Mouse (Mus musculus) ES-E14 (cell line): ENCODE data around the gene Gm5788. TPM values are rescaled to one million over a fixed set of nuclear protein-coding genes. Genes with fewer than 3 reads are reported as not detected.
A peak's percentile ranks its signal among the peaks of the same experiment; 100 is the strongest.
"Not testable (repeated sequence)": the region's sequence is repeated elsewhere in the genome, so short reads cannot be mapped to it uniquely, and the experiment has no call there.

Source experiments
- DNase-seq: peaks from one replicate; pipeline ENCODE4 v3.0.0-alpha.2; 2013; ENCODE audit warnings: low read depth, low spot score
- H3K27ac ChIP-seq: 2 replicates; pipeline ENCODE4 v1.5.1; 2012; ENCODE audit warnings: low read depth, mild to moderate bottlenecking, low read length, moderate library complexity, mixed read lengths; ENCODE audit not compliant: poor library complexity, insufficient read depth, severe bottlenecking
- H3K36me3 ChIP-seq: 2 replicates; pipeline ENCODE4 v1.6.1; 2012; ENCODE audit warnings: mild to moderate bottlenecking, low read length, moderate library complexity, mixed read lengths; ENCODE audit not compliant: control insufficient read depth, poor library complexity, insufficient read depth, severe bottlenecking
- H3K4me1 ChIP-seq, 2 experiments: fragments of 150-350 bp in 1 of 2; sonication (generic) in 1 of 2; 2 replicates each; pipeline ENCODE4 v1.6.1; 2012; ENCODE audit warnings: low read length in 2 of 2, mild to moderate bottlenecking in 1 of 2, mixed read lengths in 1 of 2; ENCODE audit not compliant: control insufficient read depth in 2 of 2, insufficient read depth in 2 of 2, poor library complexity in 1 of 2
- H3K4me3 ChIP-seq, 2 experiments: fragments of 150-350 bp in 1 of 2; sonication (generic) in 1 of 2; 2 replicates each; pipeline ENCODE4 v1.5.1; 2012; ENCODE audit warnings: low read length in 2 of 2, low read depth in 1 of 2, mild to moderate bottlenecking in 1 of 2, mixed read lengths in 1 of 2; ENCODE audit not compliant: insufficient read depth in 1 of 2, poor library complexity in 1 of 2, severe bottlenecking in 1 of 2
- H3K9ac ChIP-seq: 2 replicates; pipeline ENCODE4 v1.6.1; 2012; ENCODE audit warnings: low read depth, mild to moderate bottlenecking, low read length, mixed read lengths; ENCODE audit not compliant: poor library complexity, insufficient read depth, severe bottlenecking
- H3K9me3 ChIP-seq: fragments of 150-350 bp; sonication (generic); 2 replicates; pipeline ENCODE4 v1.6.1; 2012; ENCODE audit warnings: low read depth, mild to moderate bottlenecking, low read length; ENCODE audit not compliant: control insufficient read depth, insufficient read depth
- CHD2 ChIP-seq: IDR thresholded peaks from 2 replicates; pipeline ENCODE4 v1.6.1; 2014; ENCODE audit warnings: mild to moderate bottlenecking, low read depth, low read length, inconsistent platforms
- HCFC1 ChIP-seq: IDR thresholded peaks from 2 replicates; pipeline ENCODE4 v1.6.1; 2012; ENCODE audit warnings: low read length, inconsistent platforms, borderline replicate concordance; ENCODE audit not compliant: insufficient read depth
- MAFK ChIP-seq: IDR thresholded peaks from 2 replicates; pipeline ENCODE4 v1.6.1; 2014; ENCODE audit warnings: mild to moderate bottlenecking, low read depth, low read length, inconsistent platforms; ENCODE audit not compliant: insufficient read depth
- ZC3H11A ChIP-seq: IDR thresholded peaks from 2 replicates; pipeline ENCODE4 v1.6.1; 2012; ENCODE audit warnings: low read depth, mild to moderate bottlenecking, inconsistent platforms, low read length, borderline replicate concordance
- ZNF384 ChIP-seq: IDR thresholded peaks from 2 replicates; pipeline ENCODE4 v1.6.1; 2012; ENCODE audit warnings: low read depth, low read length, inconsistent platforms
- in situ Hi-C, 2 experiments: fragments of 600-800 bp; cut with MboI; formaldehyde crosslinking; loops; one replicate each; pipeline ENCODE4 v1.15.1; 2025; ENCODE audit warnings: low sequenced_read_pairs in 2 of 2, inconsistent platforms in 1 of 2; ENCODE audit not compliant: unreplicated experiment in 2 of 2
- total RNA-seq: library from RNA; depleted of rRNA; stranded (reverse); fragments of 300-350 nt; gene quantifications from 2 replicates; pipeline ENCODE4 v1.2.3, GENCODE M21; 2012; rRNA removed

Gm5788 gene
- total RNA-seq: 6.4 and 8.2 TPM in 2 replicates

GRCm38 (mm10) chr12:87494421-87494820 is at the start of gene Gm5788:
Gene Gm5788, plus strand, starts transcription at chr12:87494721.
- H3K27ac ChIP-seq, H3K4me3 ChIP-seq, H3K4me1 ChIP-seq, H3K36me3 ChIP-seq, H3K9me3 ChIP-seq, DNase-seq, in situ Hi-C loops, H3K9ac ChIP-seq: not testable (repeated sequence)

DNA sequence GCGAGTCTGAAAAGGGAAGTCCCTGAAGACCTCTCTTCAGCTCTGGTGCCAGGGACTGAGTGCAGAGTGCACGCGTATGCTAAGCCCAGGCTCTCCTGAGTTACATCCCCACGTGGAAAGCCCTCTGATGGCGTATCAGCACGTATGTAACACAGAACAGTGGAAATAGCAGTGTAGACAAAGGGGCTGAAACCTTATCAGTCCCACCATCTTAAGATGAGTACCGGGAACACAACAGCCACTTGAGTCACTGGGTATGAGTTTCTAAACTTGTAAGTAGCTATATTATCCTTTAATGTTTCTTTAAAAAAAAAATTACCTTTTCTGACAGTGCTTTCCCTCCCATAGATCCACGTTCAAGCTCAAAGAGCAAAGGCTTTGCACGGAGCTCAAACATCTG is 45.1 kb upstream of the Gm5788 start:
- peaks cover 35% of the 10 kb centered on the region for H3K36me3 ChIP-seq

GRCm38 (mm10) chr12:87464678-87465297 is 29.7 kb upstream of the Gm5788 start:
- no peak for DNase-seq
- in situ Hi-C loops: no loop called here
- no peak for TF ChIP-seq ZNF384
- no peak for TF ChIP-seq HCFC1
- TF ChIP-seq ZC3H11A: no peak
- TF ChIP-seq MAFK: no peak
- no peak for TF ChIP-seq CHD2

More for the DNA sequence above, 45.1 kb upstream of the Gm5788 start:
- Histone ChIP-seq H3K27ac (no peak overlapping the region), H3K9me3 (no peaks in the 10 kb centered on the region), H3K4me3 (no peak overlapping the region), H3K9ac (no peak overlapping the region), H3K4me1 (no peaks in the 10 kb centered on the region)
- no peak for TF ChIP-seq CHD2
- no peak for TF ChIP-seq ZC3H11A
- TF ChIP-seq MAFK: no peak
- TF ChIP-seq ZNF384: no peak
- no peak for TF ChIP-seq HCFC1
- in situ Hi-C loops: loop anchor here (5.0 kb wide), 1 partner anchor 1303 kb away; no protein-coding TSS in a partner anchor
- no peak for DNase-seq

DNA sequence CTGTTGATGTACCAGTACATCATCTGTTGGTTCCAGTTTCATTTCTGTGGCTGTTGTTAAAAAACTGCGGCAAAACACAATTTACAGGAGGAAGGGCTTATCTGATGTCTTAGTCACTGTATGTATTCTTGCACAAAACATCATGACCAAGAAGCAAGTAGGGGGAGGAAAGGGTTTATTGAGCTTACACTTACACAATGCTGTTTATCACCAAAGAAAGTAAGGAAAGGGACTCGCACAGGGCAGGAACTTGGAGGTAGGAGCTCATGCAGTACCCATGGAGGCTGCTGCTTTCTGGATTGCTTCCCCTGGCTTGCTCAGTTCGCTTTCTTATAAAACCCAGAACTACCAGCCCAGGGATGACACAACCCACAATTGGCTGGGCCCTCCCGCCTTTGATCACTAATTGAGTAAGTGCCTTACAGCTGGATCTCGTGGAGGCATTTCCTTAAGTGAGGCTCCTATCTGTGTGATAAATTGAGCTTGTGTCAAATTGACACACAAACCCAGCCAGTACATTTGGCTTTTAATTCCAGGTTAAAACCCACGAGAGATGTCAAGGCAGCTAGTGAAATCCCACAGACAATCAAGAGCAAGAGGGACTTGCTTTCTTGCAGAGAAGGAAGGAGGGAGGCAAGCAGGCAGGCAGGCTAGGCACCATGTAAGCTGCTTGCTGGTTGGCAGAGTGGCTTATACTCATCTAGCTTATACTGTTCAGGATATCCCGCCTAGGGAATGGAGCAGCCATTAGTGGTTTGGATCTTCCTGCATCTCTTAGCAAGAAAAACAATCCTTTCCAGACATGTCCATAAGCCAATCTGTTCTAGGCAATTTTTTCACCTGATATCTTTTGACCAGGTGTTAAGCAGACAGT is 24.0 kb upstream of the Gm5788 start:
- H3K36me3 ChIP-seq: peaks cover 13% of the 10 kb centered on the region
- H3K4me3 ChIP-seq: peak overlapping the region; percentile 76 to 90
- no peaks in the 10 kb centered on the region for H3K9me3 ChIP-seq
- no peak overlapping the region for H3K27ac ChIP-seq
- TF ChIP-seq ZC3H11A (no peak), MAFK (no peak), CHD2 (no peak), HCFC1 (no peak), ZNF384 (no peak)
- peaks cover 0 to 5% of the 10 kb centered on the region in 2 experiments; a peak in 1 of 4 replicates for H3K4me1 ChIP-seq
- H3K9ac ChIP-seq: peak overlapping the region; percentile 38
- in situ Hi-C loops: no loop called here
- no peak for DNase-seq

More at GRCm38 (mm10) chr12:87464678-87465297, 29.7 kb upstream of the Gm5788 start:
- Histone ChIP-seq H3K27ac (no peak overlapping the region), H3K9ac (no peak overlapping the region), H3K4me3 (no peak overlapping the region), H3K36me3 (peaks cover 26% of the 10 kb centered on the region), H3K9me3 (no peaks in the 10 kb centered on the region), H3K4me1 (no peaks in the 10 kb centered on the region)
